Mouse (Mus musculus) cerebellum, adult 2 months (tissue): ENCODE measurements around the gene Gm6588. TPM values are rescaled to one million over a fixed set of nuclear protein-coding genes. Genes with fewer than 3 reads are reported as not detected.

Experiments used
- DNase-seq, 2 experiments: peaks; one replicate each; pipeline ENCODE4 v3.0.0; 2021
- H3K27ac ChIP-seq: fragments of 200-500 bp; 2 replicates; pipeline ENCODE4 v1.5.1; 2012; ENCODE audit warnings: low read length, control low read depth, inconsistent platforms; ENCODE audit not compliant: insufficient read depth
- H3K27me3 ChIP-seq: fragments of 200-500 bp; 2 replicates; pipeline ENCODE4 v1.6.1; 2012; ENCODE audit warnings: inconsistent platforms, mild to moderate bottlenecking, low read length, moderate library complexity; ENCODE audit not compliant: control insufficient read depth, insufficient read depth
- H3K4me1 ChIP-seq: fragments of 200-500 bp; 2 replicates; pipeline ENCODE4 v1.6.1; 2011; ENCODE audit warnings: low read length; ENCODE audit not compliant: control insufficient read depth, insufficient read depth
- H3K4me3 ChIP-seq: fragments of 200-500 bp; replicated peaks from 2 replicates; pipeline ENCODE3; 2011; ENCODE audit warnings: mild to moderate bottlenecking, low read depth, low read length, control low read depth; ENCODE audit not compliant: insufficient read depth
- CTCF ChIP-seq: fragments of 200-500 bp; IDR thresholded peaks from 2 replicates; pipeline ENCODE4 v1.5.1; 2011; ENCODE audit warnings: low read depth, mild to moderate bottlenecking, control low read depth, low read length, moderate library complexity, borderline replicate concordance; ENCODE audit not compliant: insufficient read depth
- POLR2A ChIP-seq: fragments of 200-500 bp; IDR thresholded peaks from 2 replicates; pipeline ENCODE4 v1.6.1; 2011; ENCODE audit warnings: low read length, control low read depth, borderline replicate concordance; ENCODE audit not compliant: insufficient read depth
- WGBS: fragments of 180-500 bp; shearing (Covaris S2); methylation state at CpG from one replicate; pipeline ENCODE4 v1.1.7; 2018; 5-methylcytosine and 5-hydroxymethylcytosine counted together
- polyA plus RNA-seq: library from polyadenylated mRNA; depleted of rRNA; stranded (reverse); fragments of >200 nt; gene quantifications from 2 replicates; pipeline ENCODE4 v1.2.3, GENCODE M21; 2012; rRNA removed

Gm6588 gene
- polyA plus RNA-seq, 1 experiment, result not detected

DNA sequence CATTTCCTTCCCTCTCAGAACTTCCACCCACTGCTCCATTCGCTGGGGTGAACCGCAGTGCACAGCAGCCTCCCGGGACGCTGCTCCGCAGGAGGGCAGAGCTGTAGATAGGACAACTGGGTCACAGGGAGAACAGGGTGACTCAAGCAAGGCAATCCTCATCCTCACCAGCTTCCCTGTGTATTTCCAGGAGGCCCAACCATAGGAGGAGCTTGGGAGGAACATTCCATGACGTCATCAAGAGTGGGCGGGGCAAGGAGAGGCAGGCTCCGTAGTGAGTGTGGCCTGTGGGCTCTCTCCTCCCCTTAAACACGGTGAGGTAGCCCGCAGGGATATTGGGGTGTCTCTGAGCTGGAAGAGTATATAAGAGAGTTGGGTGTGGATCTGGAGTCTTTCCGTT lies 44.3 kb downstream of the Gm6588 start:
- Histone ChIP-seq H3K4me1 (peaks cover 45% of the 10 kb centered on the region), H3K4me3 (no peak overlapping the region), H3K27ac (no peak overlapping the region), H3K27me3 (no peaks in the 10 kb centered on the region)
- TF ChIP-seq CTCF, result no peak
- WGBS, result 53% methylated on average over 11 of the region's 11 CpGs
- DNase-seq, result no peak

DNA sequence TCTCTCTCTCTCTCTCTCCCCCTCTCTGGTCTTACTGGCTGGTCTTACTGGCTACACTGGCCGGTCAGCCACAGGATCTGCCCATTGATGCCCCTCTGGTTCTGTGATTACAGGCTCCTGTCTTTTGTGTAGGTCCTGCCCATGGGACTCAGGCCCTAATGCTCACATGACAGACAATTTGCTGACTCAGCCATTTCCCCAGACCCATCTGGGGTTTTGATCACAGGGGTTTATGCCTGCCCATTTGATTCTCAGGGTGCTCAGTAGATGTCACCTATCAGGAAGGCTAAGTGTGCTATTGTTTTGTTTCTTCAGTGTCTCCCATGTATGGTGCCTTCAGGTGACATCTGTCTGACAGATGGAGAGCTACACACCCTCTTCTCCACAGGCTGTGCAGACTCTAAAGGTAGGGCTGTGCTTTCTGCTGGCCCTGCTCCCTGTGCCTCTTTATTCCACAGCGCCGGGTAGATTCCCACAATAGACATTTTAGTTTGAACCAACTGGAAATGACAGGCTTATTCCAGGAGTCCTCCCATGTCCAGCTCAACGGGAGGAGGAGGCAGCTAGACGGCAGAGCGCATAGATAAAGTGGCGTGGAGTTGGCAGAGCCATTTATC lies 47.6 kb downstream of the Gm6588 start:
- DNase-seq, result peak; percentile 62 to 71
- H3K4me3 ChIP-seq, result no peak overlapping the region
- no peak for TF ChIP-seq CTCF
- H3K27me3 ChIP-seq, result no peaks in the 10 kb centered on the region
- H3K4me1 ChIP-seq, result peaks cover 32% of the 10 kb centered on the region
- 26% methylated on average over 7 of the region's 7 CpGs for WGBS
- H3K27ac ChIP-seq, result peak overlapping the region; percentile 27; the same call in 1 of the 2 replicates

DNA sequence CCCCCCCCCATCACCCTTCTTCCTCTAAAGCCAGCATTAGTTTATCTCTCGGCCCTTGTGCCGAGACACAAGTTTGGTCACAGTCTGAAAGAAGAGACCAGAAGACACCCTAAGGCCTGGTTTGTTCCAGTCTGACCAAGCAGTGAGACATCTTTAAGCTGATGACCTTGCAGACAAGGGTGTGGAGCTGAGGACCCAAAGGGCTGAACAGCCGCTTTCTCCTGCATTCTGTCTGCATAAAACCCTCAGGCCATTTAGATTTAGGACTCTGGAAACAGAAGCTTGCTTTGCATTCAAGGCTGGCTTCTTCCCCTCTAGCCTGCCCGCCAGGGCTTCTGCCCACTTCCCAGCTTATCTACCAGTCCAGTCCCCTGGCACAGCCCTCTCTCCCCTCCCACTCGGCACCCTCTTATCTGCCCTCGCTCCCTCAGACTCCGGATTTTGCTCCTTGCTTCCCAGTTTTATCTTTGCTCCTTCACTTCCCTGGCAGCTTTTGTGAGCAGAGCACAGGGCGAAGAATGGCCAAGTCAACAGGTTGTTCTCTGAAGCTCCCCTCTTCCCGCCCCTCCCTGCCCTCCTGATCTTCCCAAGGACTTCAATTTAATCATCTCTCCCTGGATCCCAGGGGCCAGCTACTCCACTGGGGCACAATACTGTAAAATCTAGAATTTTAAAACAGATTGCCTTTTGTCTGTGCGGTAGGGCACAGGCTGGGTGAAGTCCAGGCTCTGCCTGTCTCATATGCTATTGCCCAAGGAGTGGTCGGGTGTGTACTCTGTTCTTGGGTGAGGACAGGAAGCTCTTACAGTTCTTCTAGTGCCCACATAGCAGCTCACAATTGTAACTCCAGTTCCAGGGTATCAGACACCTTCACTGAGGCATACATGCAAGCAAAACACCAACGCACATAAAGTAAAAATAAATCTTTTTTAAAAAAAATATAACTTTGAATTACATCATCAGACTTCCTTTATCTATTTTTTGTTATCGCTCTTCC lies 50.0 kb downstream of the Gm6588 start:
- Histone ChIP-seq H3K4me1 (peaks cover 34% of the 10 kb centered on the region), H3K4me3 (no peak overlapping the region), H3K27ac (no peak overlapping the region), H3K27me3 (no peaks in the 10 kb centered on the region)
- DNase-seq, result no peak
- 79% methylated on average over 13 of the region's 13 CpGs for WGBS
- TF ChIP-seq CTCF, result no peak
- no peak for TF ChIP-seq POLR2A

DNA sequence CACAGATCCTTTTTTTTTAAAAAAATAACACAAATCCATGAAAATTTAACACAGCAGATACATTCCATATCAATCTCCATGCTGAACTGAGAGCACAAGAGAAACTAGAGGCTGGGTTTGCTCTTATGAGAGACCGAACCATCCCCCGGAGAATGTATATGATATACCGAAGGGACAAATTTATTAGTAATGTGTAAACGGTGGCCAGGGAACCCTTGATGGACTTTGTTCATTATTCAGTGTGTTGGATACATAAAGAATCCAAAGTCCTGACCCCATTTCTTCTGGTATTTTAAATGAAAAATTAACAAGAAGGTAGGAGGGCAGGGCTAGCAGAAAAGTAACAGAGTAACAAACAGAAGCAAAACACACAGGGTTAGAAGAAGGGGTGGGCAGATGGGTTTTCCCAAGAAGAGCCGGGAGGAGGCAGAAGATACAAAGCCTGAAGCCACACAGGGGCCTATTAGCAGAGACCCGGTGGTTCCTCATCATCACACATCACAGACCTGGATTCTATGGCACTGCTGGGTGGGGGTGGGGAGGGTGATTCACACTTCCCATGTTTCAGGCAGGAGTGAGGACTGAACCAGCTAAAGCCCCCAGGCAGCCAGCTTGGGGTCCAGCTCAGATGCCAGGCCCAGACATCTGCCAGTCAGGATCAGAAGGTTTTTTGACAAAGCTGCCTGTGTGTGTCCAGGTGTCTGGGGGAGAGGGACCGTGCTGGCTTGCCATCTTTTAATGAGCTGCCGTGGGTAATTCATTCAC lies 50.9 kb downstream of the Gm6588 start:
- DNase-seq, result no peak
- WGBS, result 71% methylated on average over 8 of the region's 8 CpGs

More for the DNA sequence above, 50.9 kb downstream of the Gm6588 start:
- TF ChIP-seq CTCF (no peak), POLR2A (no peak)
- H3K27ac ChIP-seq, result no peak overlapping the region
- peaks cover 29% of the 10 kb centered on the region for H3K4me1 ChIP-seq
- no peak overlapping the region for H3K4me3 ChIP-seq
- H3K27me3 ChIP-seq, result no peaks in the 10 kb centered on the region

Other genes with a start within 250 kb of the Gm6588 start
- 0.51 and 0.52 TPM in 2 replicates for gene Cryba4, start 196.9 kb upstream of the Gm6588 start, polyA plus RNA-seq
- gene Crybb1, start 193.6 kb upstream of the Gm6588 start, polyA plus RNA-seq, result 1.3 and 1.9 TPM in 2 replicates
- gene Tpst2, start 172.7 kb upstream of the Gm6588 start, polyA plus RNA-seq, result 30.3 and 35.2 TPM in 2 replicates
- 48.2 and 50.8 TPM in 2 replicates for gene Tfip11, start 123.1 kb upstream of the Gm6588 start, polyA plus RNA-seq
- 56.6 and 61.3 TPM in 2 replicates for gene Srrd, start 106.4 kb upstream of the Gm6588 start, polyA plus RNA-seq
- gene Hps4, start 106.3 kb upstream of the Gm6588 start, polyA plus RNA-seq, result 47.4 and 54.5 TPM in 2 replicates
- not detected in 2 replicates for gene Gm6583, start 93.4 kb upstream of the Gm6588 start, polyA plus RNA-seq
- 87.9 and 92.7 TPM in 2 replicates for gene Asphd2, start 54.6 kb upstream of the Gm6588 start, polyA plus RNA-seq
- 81.5 and 93.9 TPM in 2 replicates for gene Sez6l, start 127.8 kb downstream of the Gm6588 start, polyA plus RNA-seq